Mouse (Mus musculus) erythroblast, embryonic 14.5 days (primary cell): ENCODE measurements around the gene Stra6.

ENCODE experiments used
- GATA1 ChIP-seq: IDR thresholded peaks from 2 replicates; pipeline ENCODE4 v1.6.1; 2012; ENCODE audit warnings: low read length, inconsistent platforms, mixed read lengths
- TAL1 ChIP-seq: IDR thresholded peaks from 3 replicates; pipeline ENCODE4 v1.6.1; 2012; ENCODE audit warnings: low read length, inconsistent platforms, mixed read lengths

GRCm38 (mm10) chr9:58131735-58132134 is 68.1 kb downstream of the Stra6 start:
- TF ChIP-seq GATA1 (no peak), TAL1 (no peak)
